Mouse (Mus musculus) kidney, adult 2 months (tissue): ENCODE results near the gene Cntnap5b.

Experiments used
- CTCF ChIP-seq: fragments of 200-500 bp; conservative IDR thresholded peaks from 2 replicates; pipeline ENCODE4 v1.5.1; 2011; ENCODE audit warnings: low read depth, mild to moderate bottlenecking, control low read depth, low read length, moderate library complexity, mixed read lengths; ENCODE audit not compliant: insufficient read depth, insufficient read length
- POLR2A ChIP-seq: fragments of 200-500 bp; IDR thresholded peaks from one replicate; pipeline ENCODE4 v1.6.1; 2011; ENCODE audit warnings: low read depth, low read length, control low read depth

- no peak for TF ChIP-seq POLR2A
- TF ChIP-seq CTCF = no peak
Measured at GRCm38 (mm10) chr1:100467595-100467994, 695.0 kb downstream of the Cntnap5b start.
